Mouse (Mus musculus): ENCODE measurements around the gene Zmym1. TPM values are rescaled to one million over a fixed set of nuclear protein-coding genes. Genes with fewer than 3 reads are reported as not detected.

The Zmym1 gene
- polyA plus RNA-seq, 1 experiment from 2014 or later: 26.0 TPM

DNA sequence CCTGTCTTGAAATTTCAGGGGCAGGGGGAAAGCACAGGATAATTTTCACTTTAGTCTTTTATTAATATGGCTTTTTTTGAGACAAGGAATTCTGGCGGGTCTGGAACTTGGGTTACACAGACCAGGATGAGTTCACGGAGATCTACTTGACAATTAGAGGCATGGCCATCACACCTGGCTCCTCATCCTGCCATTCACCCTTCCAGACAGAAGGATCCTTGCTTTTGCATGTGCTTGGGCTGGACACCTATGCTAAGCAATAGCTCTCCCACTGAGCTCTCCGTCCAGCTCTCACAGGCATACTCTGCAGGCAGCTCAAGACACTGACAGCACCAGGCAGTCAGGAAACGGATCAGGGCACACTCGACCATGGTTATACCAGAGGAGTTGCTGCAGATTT is 7.9 kb downstream of the Zmym1 start:
- H3K27me3 ChIP-seq (ENCODE audit: insufficient read depth, poor library complexity, severe bottlenecking): no peaks in the 10 kb centered on the region
- no peaks in the 10 kb centered on the region for H3K4me1 ChIP-seq
- no peak for DNase-seq (ENCODE audit: low spot score)
- H3K4me3 ChIP-seq: no peak overlapping the region
- 87% methylated on average over 5 of the region's 5 CpGs for WGBS
- H3K36me3 ChIP-seq: peaks cover 81% of the 10 kb centered on the region
- no peak overlapping the region for H3K27ac ChIP-seq
- H3K9me3 ChIP-seq: no peaks in the 10 kb centered on the region

DNA sequence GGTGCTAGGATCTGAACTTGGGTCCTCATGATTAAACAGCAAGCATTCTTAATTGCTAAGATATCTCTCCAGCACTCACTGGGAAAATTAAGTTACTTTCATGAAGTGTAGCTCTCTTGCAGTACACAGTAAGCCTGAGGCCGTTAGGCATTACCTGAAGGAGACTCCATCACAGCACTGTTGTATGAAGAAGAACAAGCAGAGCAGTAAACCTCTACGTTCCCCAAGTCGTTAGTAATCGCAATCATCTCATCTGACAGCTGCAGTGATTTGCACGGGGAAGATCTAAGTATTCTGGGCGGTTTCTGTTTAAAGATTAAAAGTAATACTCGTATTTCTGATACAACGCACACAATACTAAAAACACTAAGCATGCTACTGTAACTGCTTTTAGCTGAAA is 9.8 kb downstream of the Zmym1 start:
- H3K4me3 ChIP-seq: no peak overlapping the region
- H3K27ac ChIP-seq: no peak overlapping the region
- 87% methylated on average over 8 of the region's 8 CpGs for WGBS
- H3K4me1 ChIP-seq: no peaks in the 10 kb centered on the region
- peaks cover 85% of the 10 kb centered on the region for H3K36me3 ChIP-seq
- no peaks in the 10 kb centered on the region for H3K9me3 ChIP-seq
- no peaks in the 10 kb centered on the region for H3K27me3 ChIP-seq (ENCODE audit: insufficient read depth, poor library complexity, severe bottlenecking)
- DNase-seq (ENCODE audit: low spot score): no peak

GRCm38 (mm10) chr4:127043540-127043939 is 17.4 kb downstream of the Zmym1 start:
- Histone ChIP-seq H3K27me3 (ENCODE audit: insufficient read depth, poor library complexity, severe bottlenecking) (no peaks in the 10 kb centered on the region), H3K27ac (no peak overlapping the region), H3K4me3 (no peak overlapping the region), H3K9me3 (no peaks in the 10 kb centered on the region), H3K4me1 (no peaks in the 10 kb centered on the region), H3K36me3 (peaks cover 57% of the 10 kb centered on the region)
- WGBS: 83% methylated on average over 4 of the region's 4 CpGs
- DNase-seq (ENCODE audit: low spot score): no peak

- Histone ChIP-seq H3K4me3 (no peak overlapping the region), H3K27ac (no peak overlapping the region), H3K9me3 (no peaks in the 10 kb centered on the region), H3K36me3 (peaks cover 59% of the 10 kb centered on the region), H3K4me1 (no peaks in the 10 kb centered on the region), H3K27me3 (ENCODE audit: insufficient read depth, poor library complexity, severe bottlenecking) (no peaks in the 10 kb centered on the region)
- no peak for DNase-seq (ENCODE audit: low spot score)
- WGBS: 72% methylated on average over 3 of the region's 3 CpGs
Measured at GRCm38 (mm10) chr4:127039871-127040483, 21.0 kb downstream of the Zmym1 start.

- peaks cover 62% of the 10 kb centered on the region for H3K36me3 ChIP-seq
- 86% methylated on average over 3 of the region's 3 CpGs for WGBS
- H3K4me3 ChIP-seq: no peak overlapping the region
- no peaks in the 10 kb centered on the region for H3K27me3 ChIP-seq (ENCODE audit: insufficient read depth, poor library complexity, severe bottlenecking)
- H3K9me3 ChIP-seq: no peaks in the 10 kb centered on the region
- no peak overlapping the region for H3K27ac ChIP-seq
- no peaks in the 10 kb centered on the region for H3K4me1 ChIP-seq
- no peak for DNase-seq (ENCODE audit: low spot score)
Measured at GRCm38 (mm10) chr4:127038828-127039349, 22.1 kb downstream of the Zmym1 start.

DNA sequence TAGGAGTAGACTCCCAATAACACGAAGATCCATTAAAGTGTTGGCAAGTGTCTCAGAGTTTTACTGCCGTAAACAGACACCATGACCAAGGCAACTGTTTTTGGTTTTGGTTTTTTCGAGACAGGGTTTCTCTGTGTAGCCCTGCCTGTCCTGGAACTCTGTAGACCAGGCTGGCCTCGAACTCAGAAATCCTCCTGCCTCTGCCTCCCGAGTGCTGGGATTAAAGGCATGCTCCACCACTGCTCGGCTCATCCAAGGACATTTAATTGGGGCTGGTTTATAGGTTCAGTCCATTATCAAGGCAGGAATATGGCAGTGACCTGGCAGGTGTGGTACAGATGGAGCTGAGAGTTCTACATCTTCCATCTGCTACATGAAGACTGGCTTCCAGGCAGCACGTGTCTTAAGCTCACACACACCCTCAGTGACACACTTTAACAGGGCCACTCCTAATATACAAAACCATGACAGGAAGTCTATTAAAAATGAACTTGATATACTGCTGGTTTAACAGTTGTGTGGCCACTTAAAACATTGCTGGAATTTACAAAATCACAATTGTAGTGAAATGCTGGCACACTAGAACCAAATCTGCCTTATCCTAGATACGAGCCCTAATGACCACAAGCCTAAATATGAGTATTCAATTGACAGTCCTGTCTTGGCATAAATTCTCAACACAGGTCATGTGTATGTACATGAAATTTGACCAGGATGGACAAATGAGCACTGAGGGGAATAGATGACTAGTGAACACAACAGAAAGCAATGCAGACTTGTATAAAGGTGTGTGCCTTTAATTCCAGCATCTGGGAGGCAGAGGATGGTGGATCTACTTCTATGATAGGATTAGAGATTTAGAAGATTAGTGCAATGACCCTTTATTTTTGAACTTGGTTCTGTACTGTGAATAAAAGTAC is 22.8 kb downstream of the Zmym1 start:
- no peak overlapping the region for H3K27ac ChIP-seq
- peaks cover 69% of the 10 kb centered on the region for H3K36me3 ChIP-seq
- 83% methylated on average over 8 of the region's 8 CpGs for WGBS
- no peaks in the 10 kb centered on the region for H3K4me1 ChIP-seq
- H3K9me3 ChIP-seq: no peaks in the 10 kb centered on the region
- no peak for DNase-seq (ENCODE audit: low spot score)
- no peak overlapping the region for H3K4me3 ChIP-seq
- no peaks in the 10 kb centered on the region for H3K27me3 ChIP-seq (ENCODE audit: insufficient read depth, poor library complexity, severe bottlenecking)

- no peak overlapping the region for H3K4me3 ChIP-seq
- no peak for DNase-seq (ENCODE audit: low spot score)
- H3K9me3 ChIP-seq: no peaks in the 10 kb centered on the region
- no peak overlapping the region for H3K27ac ChIP-seq
- H3K4me1 ChIP-seq: no peaks in the 10 kb centered on the region
- H3K27me3 ChIP-seq (ENCODE audit: insufficient read depth, poor library complexity, severe bottlenecking): no peaks in the 10 kb centered on the region
- H3K36me3 ChIP-seq: peaks cover 79% of the 10 kb centered on the region
- WGBS: 91% methylated on average over 3 of the region's 3 CpGs
Measured at GRCm38 (mm10) chr4:127037158-127037557, 23.8 kb downstream of the Zmym1 start.

DNA sequence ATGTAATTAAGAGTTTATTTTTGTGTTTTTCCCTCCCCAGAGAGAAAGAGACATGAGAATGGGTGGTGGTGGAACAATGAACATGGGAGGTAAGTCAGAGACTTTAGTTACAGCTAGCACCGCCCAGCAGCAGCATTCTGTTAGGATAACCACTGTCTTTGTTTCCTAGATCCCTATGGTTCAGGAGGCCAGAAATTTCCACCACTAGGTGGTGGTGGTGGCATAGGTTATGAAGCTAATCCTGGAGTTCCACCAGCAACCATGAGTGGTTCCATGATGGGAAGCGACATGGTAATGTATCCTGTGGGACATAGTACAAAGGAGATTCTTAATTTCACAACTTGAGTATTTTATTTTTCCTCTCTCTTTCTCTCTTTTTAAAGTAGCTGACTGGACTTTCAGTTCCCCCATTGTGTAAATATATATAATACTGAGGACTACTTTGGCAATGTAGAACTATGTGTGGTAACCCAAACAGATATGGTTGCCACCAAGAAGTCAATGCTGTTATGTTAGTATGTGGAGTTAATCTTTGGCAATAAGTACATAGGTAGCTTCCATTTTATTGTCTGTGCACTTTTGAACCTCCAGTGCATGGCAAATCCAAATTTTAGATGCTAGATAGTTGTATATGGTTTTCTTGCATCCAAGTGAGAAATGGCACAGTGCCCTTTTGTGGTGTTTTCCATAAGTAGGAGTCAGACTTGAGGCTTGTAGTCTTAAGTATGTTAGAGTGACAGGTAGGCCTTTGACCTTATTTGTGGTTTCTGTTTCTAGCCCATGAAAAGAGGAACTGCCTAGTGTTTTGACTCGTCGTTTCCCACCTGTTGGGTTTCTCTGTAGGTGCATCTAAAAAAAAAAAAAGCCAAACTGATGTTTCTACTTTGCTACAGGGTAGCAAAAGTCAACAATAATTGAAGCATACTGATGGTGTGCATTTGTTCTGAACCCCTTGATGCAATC is 33.4 kb downstream of the Zmym1 start:
- Histone ChIP-seq H3K27me3 (ENCODE audit: insufficient read depth, poor library complexity, severe bottlenecking) (no peaks in the 10 kb centered on the region), H3K4me3 (no peak overlapping the region), H3K36me3 (peaks cover 99% of the 10 kb centered on the region), H3K4me1 (peaks cover 10% of the 10 kb centered on the region), H3K27ac (no peak overlapping the region), H3K9me3 (no peaks in the 10 kb centered on the region)
- WGBS: 80% methylated on average over 4 of the region's 4 CpGs
- DNase-seq (ENCODE audit: low spot score): no peak

- H3K36me3 ChIP-seq: peaks cover 97% of the 10 kb centered on the region
- 88% methylated on average over 4 of the region's 4 CpGs for WGBS
- no peaks in the 10 kb centered on the region for H3K27me3 ChIP-seq (ENCODE audit: insufficient read depth, poor library complexity, severe bottlenecking)
- no peak overlapping the region for H3K27ac ChIP-seq
- peaks cover 10% of the 10 kb centered on the region for H3K4me1 ChIP-seq
- no peak overlapping the region for H3K4me3 ChIP-seq
- no peak for DNase-seq (ENCODE audit: low spot score)
- no peaks in the 10 kb centered on the region for H3K9me3 ChIP-seq
Measured at GRCm38 (mm10) chr4:127026826-127027225, 34.1 kb downstream of the Zmym1 start.

DNA sequence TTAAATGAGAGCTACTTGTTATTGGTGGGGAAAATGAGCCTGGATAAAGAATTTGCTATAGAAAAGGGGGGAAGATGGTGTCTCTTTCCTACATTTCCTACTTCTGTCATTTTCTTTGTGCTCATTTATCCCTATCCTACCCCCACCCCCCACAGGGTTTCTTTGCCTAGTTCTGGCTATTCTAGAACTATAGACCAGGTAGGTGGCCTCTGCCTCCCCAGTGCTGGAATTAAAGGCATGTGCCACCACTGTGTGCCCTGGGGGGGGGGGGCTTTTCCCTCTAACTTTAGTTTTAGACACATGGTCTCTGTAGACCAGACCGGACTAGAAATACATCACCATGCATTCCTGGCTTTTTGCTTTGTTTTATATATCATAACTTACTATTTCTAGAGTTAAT is 36.7 kb downstream of the Zmym1 start:
- Histone ChIP-seq H3K36me3 (peaks cover 71% of the 10 kb centered on the region), H3K27me3 (ENCODE audit: insufficient read depth, poor library complexity, severe bottlenecking) (no peaks in the 10 kb centered on the region), H3K9me3 (no peaks in the 10 kb centered on the region), H3K27ac (no peak overlapping the region), H3K4me1 (peaks cover 10% of the 10 kb centered on the region), H3K4me3 (peak overlapping the region; percentile 100)
- WGBS: 81% methylated on average over 1 of the region's 1 CpGs
- DNase-seq (ENCODE audit: low spot score): no peak

GRCm38 (mm10) chr4:127023201-127023600 is 37.8 kb downstream of the Zmym1 start:
- Histone ChIP-seq H3K27ac (no peak overlapping the region; the same call in 1 of the 2 replicates), H3K36me3 (peaks cover 61% of the 10 kb centered on the region)

DNA sequence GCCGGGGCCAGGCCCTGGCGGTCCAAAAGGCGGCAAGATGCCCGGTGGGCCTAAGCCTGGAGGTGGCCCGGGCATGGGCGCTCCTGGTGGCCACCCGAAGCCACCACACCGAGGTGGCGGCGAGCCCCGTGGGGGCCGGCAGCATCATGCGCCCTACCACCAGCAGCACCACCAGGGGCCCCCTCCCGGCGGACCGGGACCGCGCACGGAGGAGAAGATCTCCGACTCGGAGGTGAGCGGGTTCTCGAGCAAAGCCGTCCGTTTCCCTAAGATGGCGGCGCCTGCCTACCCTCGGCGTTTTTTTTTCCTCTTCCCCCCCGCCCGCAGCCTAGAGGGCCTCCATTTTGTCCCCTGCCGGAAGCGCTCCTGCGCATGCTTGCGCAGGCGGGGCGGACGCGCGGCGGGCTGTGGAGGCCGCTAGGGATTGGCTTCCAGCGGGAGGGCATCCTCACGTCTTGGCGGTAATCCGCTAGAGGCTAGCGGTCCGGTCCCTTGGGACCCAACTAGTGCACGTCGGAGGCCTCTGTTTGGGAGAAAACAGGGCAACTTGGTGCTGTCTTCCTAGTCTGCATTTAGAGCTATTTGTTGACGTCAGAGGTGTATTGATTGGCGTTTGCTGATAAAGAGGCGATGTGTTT is 38.8 kb downstream of the Zmym1 start:
- WGBS: 0% methylated on average over 51 of the region's 53 CpGs

More at GRCm38 (mm10) chr4:127023201-127023600, 37.8 kb downstream of the Zmym1 start:
- Histone ChIP-seq H3K9me3 (no peaks in the 10 kb centered on the region), H3K4me3 (peak overlapping the region; percentile 100), H3K4me1 (peaks cover 10% of the 10 kb centered on the region), H3K27me3 (ENCODE audit: insufficient read depth, poor library complexity, severe bottlenecking) (no peaks in the 10 kb centered on the region)
- DNase-seq (ENCODE audit: low spot score): no peak
- WGBS: 4% methylated on average over 9 of the region's 9 CpGs

More for the DNA sequence above, 38.8 kb downstream of the Zmym1 start:
- Histone ChIP-seq H3K4me3 (peak overlapping the region; percentile 100), H3K4me1 (peaks cover 10% of the 10 kb centered on the region), H3K9me3 (no peaks in the 10 kb centered on the region), H3K27ac (peak overlapping the region; percentile 100), H3K27me3 (ENCODE audit: insufficient read depth, poor library complexity, severe bottlenecking) (no peaks in the 10 kb centered on the region), H3K36me3 (peaks cover 50% of the 10 kb centered on the region)
- peak; percentile 95 for DNase-seq (ENCODE audit: low spot score)

Data from heart, embryonic 10.5 days (tissue).